Mouse (Mus musculus) thymus, postnatal 10 days (tissue): ENCODE measurements around the gene Lrrfip1.

Source experiments
- DNase-seq, 2 experiments: peaks; one replicate each; pipeline ENCODE4 v3.0.0; 2021; ENCODE audit warnings: low spot score in 2 of 2

Lrrfip1 gene

DNA sequence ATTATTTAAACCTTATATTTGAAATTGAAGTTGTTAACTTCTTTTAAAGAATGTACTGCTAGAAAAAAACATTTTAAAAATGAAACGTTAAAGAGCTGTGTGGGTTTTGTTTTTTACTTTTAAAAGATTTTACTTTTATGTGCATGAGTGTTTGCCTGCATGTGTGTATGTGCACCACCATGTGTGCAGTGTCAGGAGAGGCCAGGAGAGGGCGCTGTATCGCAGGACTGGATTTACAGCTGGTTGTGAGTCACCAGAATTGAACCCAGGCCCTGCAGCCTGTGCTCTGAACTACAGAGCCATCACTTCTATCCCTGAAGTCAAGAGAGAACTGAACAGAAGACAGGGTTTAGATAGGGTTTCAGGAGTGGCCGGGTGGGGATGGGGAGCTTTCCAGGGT lies 130.3 kb downstream of the Lrrfip1 start:
- no peak for DNase-seq

DNA sequence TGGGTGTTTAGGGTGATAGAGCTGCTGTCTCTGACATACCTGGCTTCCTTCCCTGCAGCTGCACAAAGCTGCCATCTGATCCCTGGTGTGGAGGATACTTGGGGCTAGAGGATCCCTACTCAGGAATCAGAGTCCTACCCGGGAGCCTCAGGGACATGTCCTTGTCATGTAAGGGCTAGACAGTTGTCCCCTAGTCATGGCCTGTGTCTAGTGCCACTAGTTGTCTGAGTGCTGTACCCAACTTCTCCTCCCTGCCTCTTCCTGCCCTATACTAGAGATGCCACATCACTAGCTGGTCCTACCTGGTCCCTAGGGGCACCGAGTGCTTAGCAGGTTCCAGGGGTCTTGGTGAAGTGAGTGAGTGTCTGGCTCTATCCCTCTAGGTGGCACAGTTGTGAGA lies 138.5 kb downstream of the Lrrfip1 start:
- no peak for DNase-seq

DNA sequence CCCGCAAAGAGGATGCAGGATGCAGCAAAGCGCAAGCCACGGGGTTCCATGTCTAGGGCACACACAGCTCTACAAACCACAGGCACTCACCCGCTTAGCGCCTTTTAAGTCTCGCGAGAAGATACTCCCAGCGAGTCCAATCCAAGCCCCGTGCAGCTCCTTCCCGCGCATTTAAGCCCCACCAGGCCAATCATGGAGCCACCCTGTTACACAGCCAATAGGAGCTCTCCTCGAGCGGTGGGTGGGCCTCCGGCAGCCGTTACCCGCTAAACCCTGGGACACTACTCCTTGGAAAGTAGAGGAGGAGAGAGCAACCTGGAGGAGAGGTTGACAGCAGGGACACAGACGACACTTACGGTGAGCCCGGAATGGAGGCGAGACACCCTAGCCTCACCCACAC lies 146.3 kb downstream of the Lrrfip1 start, which contains the start of gene Rbm44:
Gene Rbm44 (plus strand): TSS at position 277 of the 400 bp plus-strand sequence.
- no peak for DNase-seq

DNA sequence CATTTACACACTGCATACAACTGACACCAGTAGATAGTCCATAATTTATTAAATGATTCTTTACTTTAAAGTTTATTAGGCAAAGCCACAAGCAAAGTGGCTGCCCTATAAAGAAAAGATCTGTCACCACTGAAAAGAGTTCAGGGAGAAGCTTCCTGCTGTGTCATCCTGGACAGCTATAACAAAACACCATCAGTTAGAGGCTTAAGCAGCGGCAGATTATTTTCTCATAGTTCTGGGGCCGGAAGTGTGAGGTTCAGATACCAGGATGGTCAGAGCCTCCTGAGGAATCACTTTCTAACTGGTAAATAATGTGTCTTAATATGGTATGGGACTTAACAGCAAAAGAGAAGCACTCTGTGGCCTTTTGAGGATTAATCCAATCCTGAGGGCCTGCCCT lies 153.0 kb downstream of the Lrrfip1 start:
- no peak for DNase-seq

DNA sequence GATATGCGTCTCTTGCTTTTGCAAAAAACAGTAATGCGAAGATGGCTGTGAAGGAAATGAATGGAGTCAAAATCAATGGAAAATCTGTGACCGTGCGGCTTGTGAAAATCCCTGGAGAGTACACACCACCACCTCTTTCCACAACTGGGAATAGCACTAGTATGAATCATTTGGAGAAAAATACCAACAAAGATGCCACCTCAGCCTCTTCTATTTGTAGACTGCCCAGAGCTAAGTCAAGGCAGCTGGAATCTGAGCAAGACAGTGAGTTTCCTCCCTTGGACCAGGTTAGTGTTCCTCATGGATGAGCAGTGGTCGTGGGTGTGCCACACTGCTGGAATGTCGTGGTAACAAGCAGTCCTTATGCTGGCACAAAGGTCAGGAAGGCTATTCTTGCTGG lies 168.3 kb downstream of the Lrrfip1 start:
- DNase-seq: no peak

DNA sequence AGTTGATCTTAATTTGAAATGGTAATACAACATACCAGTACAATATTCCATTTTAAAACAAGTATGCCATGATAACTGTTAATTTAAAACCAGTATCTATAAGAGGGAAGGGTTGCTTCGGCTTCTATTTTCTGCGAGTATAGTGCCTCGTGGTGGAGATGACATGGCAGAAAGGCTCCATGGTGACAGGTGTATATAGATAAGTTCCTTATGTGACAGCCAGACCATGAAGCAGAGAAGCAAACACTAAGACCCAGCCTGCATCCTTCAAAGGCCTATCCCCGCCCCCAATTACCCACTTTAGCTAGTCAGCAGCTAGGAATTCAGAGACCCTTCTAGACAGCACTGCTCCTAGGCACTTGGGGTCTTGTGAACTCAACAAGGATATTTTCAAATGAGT lies 170.6 kb downstream of the Lrrfip1 start:
- DNase-seq: no peak

DNA sequence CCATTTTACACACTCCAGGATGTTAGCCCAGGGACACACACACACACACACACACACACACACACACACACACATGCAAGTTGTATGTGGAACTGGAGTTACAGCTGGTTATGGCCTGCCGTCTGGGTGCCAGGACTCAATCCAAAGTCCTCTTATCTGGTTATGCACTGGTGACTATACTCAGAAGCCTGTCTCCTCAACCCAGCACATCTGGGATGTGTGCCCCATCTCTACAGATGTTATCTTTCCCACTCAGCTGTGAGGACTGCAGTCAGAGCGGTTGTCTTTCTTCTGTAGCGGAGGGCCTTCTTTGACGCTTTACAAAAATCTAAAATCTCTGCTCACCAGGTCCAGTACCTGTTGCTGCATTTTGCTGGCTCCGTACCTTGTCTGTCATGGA lies 176.3 kb downstream of the Lrrfip1 start:
- no peak for DNase-seq

DNA sequence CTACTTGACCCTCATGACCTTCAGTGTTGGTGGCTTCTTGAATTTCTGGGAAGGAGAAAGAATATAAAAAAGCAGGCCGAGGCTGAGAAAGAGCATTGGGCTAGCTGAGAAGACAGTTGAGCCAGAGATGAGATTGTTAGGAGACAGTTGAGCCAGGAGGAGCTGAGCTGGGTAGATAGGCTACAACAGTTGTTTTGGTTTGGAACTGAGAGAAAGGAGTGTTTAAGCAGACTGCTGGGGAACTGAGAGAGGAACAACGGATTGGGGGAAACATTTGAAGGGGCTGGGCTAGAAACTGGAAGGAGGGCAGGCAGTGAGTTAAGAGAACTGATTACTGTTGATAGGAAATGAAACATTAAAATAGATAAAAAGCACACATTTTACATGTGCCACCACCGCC lies 177.5 kb downstream of the Lrrfip1 start:
- DNase-seq: no peak

DNA sequence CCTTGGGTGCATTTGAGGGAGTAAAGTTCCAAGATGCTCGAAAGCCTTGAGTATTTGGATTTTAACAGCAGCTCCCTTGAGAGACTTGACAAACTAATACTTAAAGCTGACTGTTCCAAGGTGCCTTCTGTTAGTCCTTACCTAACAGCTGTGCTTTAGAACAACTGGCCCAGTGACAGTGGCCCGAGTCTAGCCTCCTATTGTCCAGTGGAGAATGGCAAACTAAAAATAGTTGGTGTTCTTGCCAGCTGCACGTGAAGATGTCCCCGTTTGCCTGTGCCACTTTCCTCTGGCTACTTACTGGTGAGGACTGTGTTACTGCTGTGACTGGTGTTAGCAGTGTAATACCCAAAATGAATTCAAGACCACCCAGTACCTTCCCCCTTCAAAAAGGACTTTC lies 178.3 kb downstream of the Lrrfip1 start:
- DNase-seq: no peak
